Mouse (Mus musculus) cortical plate, adult 2 months (tissue): ENCODE data around the gene Olfr729. TPM values are rescaled to one million over a fixed set of nuclear protein-coding genes. Genes with fewer than 3 reads are reported as not detected.

Source experiments
- H3K27ac ChIP-seq: fragments of 200-500 bp; 2 replicates; pipeline ENCODE4 v1.5.1; 2012; ENCODE audit warnings: low read length, control low read depth, inconsistent platforms; ENCODE audit not compliant: insufficient read depth
- H3K4me1 ChIP-seq: fragments of 200-500 bp; 2 replicates; pipeline ENCODE4 v1.6.1; 2011; ENCODE audit warnings: low read length; ENCODE audit not compliant: control insufficient read depth, insufficient read depth
- H3K4me3 ChIP-seq: fragments of 200-500 bp; 2 replicates; pipeline ENCODE4 v1.5.1; 2011; ENCODE audit warnings: mild to moderate bottlenecking, low read length, control low read depth; ENCODE audit not compliant: insufficient read depth
- CTCF ChIP-seq: fragments of 200-500 bp; IDR thresholded peaks from 2 replicates; pipeline ENCODE4 v1.5.1; 2011; ENCODE audit warnings: mild to moderate bottlenecking, control low read depth, low read length; ENCODE audit not compliant: insufficient read depth; ENCODE audit errors: extremely low read depth
- POLR2A ChIP-seq: fragments of 200-500 bp; IDR thresholded peaks from 2 replicates; pipeline ENCODE4 v1.6.1; 2011; ENCODE audit warnings: mild to moderate bottlenecking, low read length, control low read depth; ENCODE audit not compliant: insufficient read depth; ENCODE audit errors: extremely low read depth
- polyA plus RNA-seq: library from polyadenylated mRNA; depleted of rRNA; stranded (reverse); fragments of >200 nt; gene quantifications from 2 replicates; pipeline ENCODE4 v1.2.3, GENCODE M21; 2012; rRNA removed

Olfr729 gene
- not detected in 2 replicates for polyA plus RNA-seq

DNA sequence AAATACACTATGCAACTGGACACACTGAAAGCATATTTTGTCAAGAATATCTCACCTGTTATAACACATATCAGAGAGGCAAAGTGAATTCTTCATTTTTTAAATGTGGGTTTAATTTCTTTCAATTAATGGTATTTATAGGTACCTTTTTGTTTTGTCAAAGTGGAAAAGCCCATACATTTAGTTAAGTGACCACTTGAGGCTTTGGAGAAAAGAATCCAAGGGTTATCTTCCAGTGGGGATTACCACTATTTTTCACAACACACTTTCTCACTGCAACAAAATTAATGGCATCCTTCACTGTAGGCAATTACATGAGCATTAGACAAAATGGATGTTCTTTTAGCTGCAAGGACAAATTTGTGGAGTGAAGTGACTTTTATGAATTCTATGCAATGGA, at the start of gene Olfr729:
TSS of gene Olfr729 (minus strand) at position 101 of the 400 bp plus-strand sequence.
- TF ChIP-seq CTCF (no peak), POLR2A (no peak)
- H3K27ac ChIP-seq: no peak within 1 kb of the TSS

DNA sequence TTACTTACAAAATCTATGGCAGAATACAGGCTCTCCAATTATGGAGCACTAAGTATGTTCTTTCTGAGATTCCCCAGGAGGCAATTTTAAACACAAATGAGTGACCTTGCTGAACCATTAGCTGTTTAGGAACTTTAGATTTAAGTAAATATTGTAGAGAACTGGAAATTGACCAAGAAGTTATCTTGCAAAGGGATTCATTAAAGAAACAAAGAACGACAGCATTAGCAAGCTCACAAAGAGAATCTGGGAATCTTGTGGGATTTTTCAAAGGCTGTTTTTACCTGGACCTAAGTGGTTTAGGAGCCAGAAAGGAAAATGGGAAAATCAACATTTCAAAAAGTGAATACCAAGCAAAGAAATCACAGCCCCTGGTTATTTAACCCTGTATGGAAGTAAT, 35.4 kb upstream of the Olfr729 start, which contains the start of gene Olfr730:
TSS of gene Olfr730 (minus strand) at position 101 of the 400 bp plus-strand sequence.
- H3K4me1 ChIP-seq: no peaks in the 10 kb centered on the region
- no peak within 1 kb of the TSS for H3K27ac ChIP-seq
- no peak within 1 kb of the TSS for H3K4me3 ChIP-seq
- TF ChIP-seq POLR2A: no peak
- no peak for TF ChIP-seq CTCF

More for the DNA sequence above, at the start of gene Olfr729:
- Histone ChIP-seq H3K4me1 (no peaks in the 10 kb centered on the region), H3K4me3 (no peak within 1 kb of the TSS)

DNA sequence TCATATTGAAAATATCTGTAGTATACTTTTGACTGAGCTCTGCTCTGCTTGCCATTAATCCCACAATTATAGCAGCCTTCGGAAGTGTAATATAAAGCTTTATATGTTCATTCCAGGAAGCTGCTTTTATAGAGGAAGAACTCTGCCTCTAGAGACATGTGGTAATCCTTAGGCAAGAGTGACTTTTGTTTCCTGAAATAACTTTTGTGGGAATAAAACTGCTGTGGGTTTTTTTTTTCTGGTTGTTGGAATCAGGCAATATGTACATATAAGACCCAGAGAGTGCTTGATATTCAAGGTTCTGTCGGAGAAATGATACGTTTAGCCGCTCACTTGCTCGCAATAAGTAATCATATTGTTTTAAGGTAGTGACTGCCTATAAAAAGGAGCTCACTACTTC, 10.1 kb downstream of the Olfr729 start, which contains the start of gene Olfr728:
TSS of gene Olfr728 (minus strand) at position 101 of the 400 bp plus-strand sequence.
- TF ChIP-seq CTCF (no peak), POLR2A (no peak)
- Histone ChIP-seq H3K4me1 (no peaks in the 10 kb centered on the region), H3K4me3 (no peak within 1 kb of the TSS), H3K27ac (no peak within 1 kb of the TSS)

DNA sequence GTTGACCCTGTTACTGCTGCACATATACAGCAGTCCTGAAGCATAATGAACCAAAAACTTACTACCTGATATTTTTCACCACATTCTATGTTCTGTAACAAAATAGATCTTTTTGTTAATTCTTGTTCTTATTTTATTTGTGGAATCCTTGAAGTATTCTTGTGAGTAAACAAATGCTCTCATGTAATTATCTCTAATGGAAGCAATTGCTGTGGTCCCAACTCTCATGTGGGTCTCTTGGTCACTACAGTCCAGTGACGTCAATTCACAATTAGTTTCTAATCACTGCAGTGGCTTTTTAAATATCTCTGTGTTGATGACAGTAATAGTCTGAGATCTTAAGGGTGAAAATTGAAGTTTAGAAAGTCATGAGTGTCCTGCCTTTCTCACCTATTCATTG, 29.8 kb downstream of the Olfr729 start, which contains the start of gene Olfr727:
TSS of gene Olfr727 (plus strand) at position 301 of the 400 bp plus-strand sequence.
- no peak within 1 kb of the TSS for H3K27ac ChIP-seq
- no peaks in the 10 kb centered on the region for H3K4me1 ChIP-seq
- H3K4me3 ChIP-seq: no peak within 1 kb of the TSS
- TF ChIP-seq POLR2A: no peak
- no peak for TF ChIP-seq CTCF

Other genes with a start within 250 kb of the Olfr729 start
- gene Olfr723, start 221.1 kb downstream of the Olfr729 start, polyA plus RNA-seq: not detected in 2 replicates
- gene Olfr724, start 189.6 kb downstream of the Olfr729 start, polyA plus RNA-seq: not detected in 2 replicates
- not detected in 2 replicates for gene Olfr725, start 112.5 kb downstream of the Olfr729 start, polyA plus RNA-seq
- not detected in 2 replicates for gene Olfr726, start 62.0 kb downstream of the Olfr729 start, polyA plus RNA-seq
- gene Olfr727, start 29.7 kb downstream of the Olfr729 start, polyA plus RNA-seq: not detected in 2 replicates
- gene Olfr728, start 10.2 kb downstream of the Olfr729 start, polyA plus RNA-seq: not detected in 2 replicates
- not detected in 2 replicates for gene Olfr730, start 35.3 kb upstream of the Olfr729 start, polyA plus RNA-seq
- not detected in 2 replicates for gene Olfr731, start 89.0 kb upstream of the Olfr729 start, polyA plus RNA-seq
- gene Olfr732, start 131.3 kb upstream of the Olfr729 start, polyA plus RNA-seq: not detected in 2 replicates
- not detected in 2 replicates for gene Olfr733, start 148.6 kb upstream of the Olfr729 start, polyA plus RNA-seq
- gene Olfr734, start 173.9 kb upstream of the Olfr729 start, polyA plus RNA-seq: not detected in 2 replicates
- gene Olfr735, start 196.0 kb upstream of the Olfr729 start, polyA plus RNA-seq: not detected in 2 replicates
- not detected in 2 replicates for gene Tlr11, start 205.0 kb upstream of the Olfr729 start, polyA plus RNA-seq
- gene Olfr736, start 228.3 kb upstream of the Olfr729 start, polyA plus RNA-seq: not detected in 2 replicates